Mouse (Mus musculus) liver, adult 2 months (tissue): ENCODE data around the gene Psmc3ip.

ENCODE experiments used
- CTCF ChIP-seq: fragments of 200-500 bp; IDR thresholded peaks from 2 replicates; pipeline ENCODE4 v1.5.1; 2011; ENCODE audit warnings: low read depth, low read length, control low read depth
- POLR2A ChIP-seq: fragments of 200-500 bp; IDR thresholded peaks from 2 replicates; pipeline ENCODE4 v1.6.1; 2011; ENCODE audit warnings: low read length, control low read depth; ENCODE audit not compliant: insufficient read depth; ENCODE audit errors: extremely low read depth

DNA sequence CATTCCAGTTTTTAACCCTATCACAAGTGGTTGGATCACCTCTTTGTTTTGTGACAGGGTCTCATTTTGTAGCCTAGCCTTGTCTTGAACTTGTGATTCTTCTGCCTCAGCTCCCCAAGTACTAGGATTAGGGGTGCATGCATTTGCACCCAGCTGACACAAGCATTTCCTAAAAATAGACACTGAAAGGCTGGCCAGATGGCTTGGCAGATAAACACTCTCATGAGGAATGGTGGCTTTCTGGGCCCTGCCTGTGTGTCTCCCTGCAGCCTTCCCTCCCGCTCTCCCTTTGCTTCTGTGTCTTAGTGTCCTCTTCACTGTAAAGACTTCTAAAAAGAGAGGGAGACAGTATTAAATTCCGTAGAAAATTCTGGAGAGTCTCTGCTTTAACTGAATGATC, 36.0 kb upstream of the Psmc3ip start:
- TF ChIP-seq CTCF (no peak), POLR2A (no peak)
